Mouse (Mus musculus): ENCODE results near the gene Gprin3. TPM values are rescaled to one million over a fixed set of nuclear protein-coding genes. Genes with fewer than 3 reads are reported as not detected.

The Gprin3 gene
- polyA plus RNA-seq, 1 experiment, result 0.05 TPM

DNA sequence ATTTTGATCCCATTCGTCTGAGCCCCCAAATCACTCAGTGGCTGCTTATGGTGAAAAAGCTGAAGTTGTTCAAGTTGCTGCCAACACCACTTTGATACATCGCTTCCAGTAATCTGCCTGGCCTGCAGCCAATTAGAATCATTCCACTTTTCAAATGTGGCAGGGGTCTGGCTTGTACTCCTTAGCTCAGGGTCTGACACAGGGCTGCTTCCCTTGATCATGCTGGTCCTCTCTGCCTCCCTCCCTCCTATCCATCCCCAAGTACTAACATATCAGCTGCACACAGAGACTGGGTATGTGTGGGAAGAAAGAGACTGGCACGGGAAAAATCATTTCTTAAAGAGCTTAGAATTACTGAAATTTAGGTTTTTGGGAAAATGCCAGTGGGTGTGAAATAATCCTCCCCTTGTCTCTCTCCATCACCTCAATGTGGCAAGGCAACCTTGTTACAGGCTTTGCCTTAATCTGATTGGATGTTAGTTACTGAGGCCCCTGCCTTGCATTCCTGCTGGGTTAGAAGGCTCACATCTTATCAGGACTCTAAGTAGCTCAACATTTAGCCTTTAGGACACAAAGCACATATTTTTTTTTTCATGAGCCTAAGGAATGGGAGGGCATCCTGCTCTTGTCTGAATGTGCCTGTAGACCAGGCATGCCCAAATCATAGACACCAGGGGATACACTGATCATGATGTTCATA is 16.9 kb downstream of the Gprin3 start:
- TF ChIP-seq POLR2A (IDR thresholded peaks at IDR 0.05; ENCODE audit: control insufficient read depth, low read depth, low read length), result no peak
- no peak for TF ChIP-seq CTCF (IDR thresholded peaks at IDR 0.05; ENCODE audit: control insufficient read depth, insufficient read depth, insufficient replicate concordance, low read depth, low read length)
- Histone ChIP-seq H3K36me3 (ENCODE audit: control insufficient read depth, insufficient read depth, low read length) (no peaks in the 10 kb centered on the region), H3K4me1 (ENCODE audit: control insufficient read depth, insufficient read depth, low read length) (no peaks in the 10 kb centered on the region), H3K4me3 (ENCODE audit: control insufficient read depth, low read depth, low read length) (no peak overlapping the region), H3K27me3 (ENCODE audit: control insufficient read depth, insufficient read depth, low read length) (no peaks in the 10 kb centered on the region), H3K27ac (ENCODE audit: control insufficient read depth, insufficient read depth, low read depth, low read length) (no peak overlapping the region)

DNA sequence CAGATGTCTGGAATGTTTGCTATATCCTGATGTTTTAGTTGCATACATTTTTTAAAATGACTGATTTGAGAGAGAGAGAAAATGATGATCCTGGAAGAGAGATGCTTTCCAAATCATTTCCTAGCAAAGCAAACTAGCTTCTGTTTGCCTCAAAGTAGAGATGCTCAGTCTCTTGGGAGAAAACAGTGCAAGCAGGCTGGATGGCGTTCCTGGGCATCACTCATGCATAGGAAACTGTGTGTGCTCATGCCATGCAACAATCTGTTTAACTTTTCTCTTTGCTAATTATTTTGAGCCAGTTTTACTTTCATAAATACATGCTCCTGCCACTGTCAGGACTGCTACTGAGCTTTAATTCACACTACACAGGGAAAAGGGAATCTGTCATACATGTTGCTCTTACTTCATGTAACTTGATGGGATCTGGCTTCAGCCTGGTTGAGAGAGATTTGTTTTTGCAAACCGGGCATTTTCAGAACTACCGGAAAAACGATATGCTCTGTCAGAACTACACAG is 18.6 kb downstream of the Gprin3 start:
- no peaks in the 10 kb centered on the region for H3K36me3 ChIP-seq (ENCODE audit: control insufficient read depth, insufficient read depth, low read length)
- H3K27ac ChIP-seq (ENCODE audit: control insufficient read depth, insufficient read depth, low read depth, low read length), result no peak overlapping the region
- TF ChIP-seq CTCF (IDR thresholded peaks at IDR 0.05; ENCODE audit: control insufficient read depth, insufficient read depth, insufficient replicate concordance, low read depth, low read length) (no peak), POLR2A (IDR thresholded peaks at IDR 0.05; ENCODE audit: control insufficient read depth, low read depth, low read length) (no peak)
- no peaks in the 10 kb centered on the region for H3K4me1 ChIP-seq (ENCODE audit: control insufficient read depth, insufficient read depth, low read length)
- no peaks in the 10 kb centered on the region for H3K27me3 ChIP-seq (ENCODE audit: control insufficient read depth, insufficient read depth, low read length)
- no peak overlapping the region for H3K4me3 ChIP-seq (ENCODE audit: control insufficient read depth, low read depth, low read length)

DNA sequence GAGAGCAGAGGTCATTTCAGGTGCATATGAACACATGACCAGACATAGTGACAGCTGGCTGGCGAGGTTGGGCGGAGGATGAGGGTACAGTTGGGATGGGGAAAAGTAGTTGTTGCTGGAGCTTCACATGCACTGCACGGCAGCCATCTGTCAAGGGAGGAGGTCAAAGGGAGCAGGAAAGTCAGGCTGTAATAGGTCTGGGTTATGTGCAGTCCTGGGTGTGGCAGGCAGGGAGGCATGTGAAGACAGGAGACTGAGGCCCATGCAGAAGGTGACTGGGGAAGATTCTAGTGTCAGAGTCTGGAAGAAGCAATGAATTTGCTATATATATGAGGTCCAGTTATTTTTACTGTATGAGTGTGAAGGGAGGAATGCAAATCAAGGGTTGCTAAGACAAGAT is 35.9 kb downstream of the Gprin3 start:
- Histone ChIP-seq H3K27ac (ENCODE audit: control insufficient read depth, insufficient read depth, low read depth, low read length) (no peak overlapping the region), H3K4me3 (ENCODE audit: control insufficient read depth, low read depth, low read length) (no peak overlapping the region), H3K4me1 (ENCODE audit: control insufficient read depth, insufficient read depth, low read length) (no peaks in the 10 kb centered on the region), H3K36me3 (ENCODE audit: control insufficient read depth, insufficient read depth, low read length) (no peaks in the 10 kb centered on the region), H3K27me3 (ENCODE audit: control insufficient read depth, insufficient read depth, low read length) (no peaks in the 10 kb centered on the region)
- TF ChIP-seq POLR2A (IDR thresholded peaks at IDR 0.05; ENCODE audit: control insufficient read depth, low read depth, low read length) (no peak), CTCF (IDR thresholded peaks at IDR 0.05; ENCODE audit: control insufficient read depth, insufficient read depth, insufficient replicate concordance, low read depth, low read length) (no peak)

DNA sequence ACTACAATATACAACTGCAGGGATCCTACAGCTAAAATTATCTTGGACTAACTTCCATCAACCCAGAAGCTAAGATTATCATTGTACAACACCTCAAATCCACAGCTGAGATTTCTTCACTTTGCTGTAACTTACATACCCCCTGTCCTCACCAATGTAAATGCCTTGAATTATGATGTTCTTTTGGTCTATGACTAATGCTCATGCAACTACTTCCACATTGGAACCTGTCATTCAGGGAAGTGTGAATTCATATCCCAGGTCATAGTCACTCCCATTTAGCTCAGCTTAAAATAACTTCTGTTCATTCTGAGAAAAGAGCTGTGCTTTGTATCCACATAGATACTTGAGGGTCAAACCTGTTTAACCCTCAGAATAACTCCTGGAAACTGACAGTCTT is 60.8 kb downstream of the Gprin3 start:
- no peak overlapping the region for H3K4me3 ChIP-seq (ENCODE audit: control insufficient read depth, low read depth, low read length)
- TF ChIP-seq POLR2A (IDR thresholded peaks at IDR 0.05; ENCODE audit: control insufficient read depth, low read depth, low read length), result no peak
- no peak for TF ChIP-seq CTCF (IDR thresholded peaks at IDR 0.05; ENCODE audit: control insufficient read depth, insufficient read depth, insufficient replicate concordance, low read depth, low read length)
- no peaks in the 10 kb centered on the region for H3K4me1 ChIP-seq (ENCODE audit: control insufficient read depth, insufficient read depth, low read length)
- no peak overlapping the region for H3K27ac ChIP-seq (ENCODE audit: control insufficient read depth, insufficient read depth, low read depth, low read length)
- no peaks in the 10 kb centered on the region for H3K36me3 ChIP-seq (ENCODE audit: control insufficient read depth, insufficient read depth, low read length)
- no peaks in the 10 kb centered on the region for H3K27me3 ChIP-seq (ENCODE audit: control insufficient read depth, insufficient read depth, low read length)

DNA sequence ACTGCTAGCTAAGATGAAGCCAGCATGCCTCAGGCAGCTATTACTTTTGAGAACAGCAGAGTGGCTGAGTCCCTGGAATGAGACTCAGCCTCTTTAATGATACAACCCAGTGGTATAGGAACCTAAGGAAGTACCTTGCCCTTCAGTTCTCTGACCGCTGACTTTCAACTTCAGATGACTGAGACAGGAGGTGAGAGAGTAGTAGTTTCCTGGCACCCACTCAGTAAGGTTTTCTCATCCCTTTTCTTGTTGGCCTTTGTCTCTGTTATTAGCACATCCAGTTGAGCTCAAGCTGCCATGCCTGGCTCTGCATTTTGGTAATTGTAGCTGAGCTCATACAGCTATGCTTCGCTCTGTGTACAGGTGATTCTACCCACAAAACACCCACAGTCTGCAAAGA is 62.8 kb downstream of the Gprin3 start:
- H3K27me3 ChIP-seq (ENCODE audit: control insufficient read depth, insufficient read depth, low read length), result no peaks in the 10 kb centered on the region
- TF ChIP-seq CTCF (IDR thresholded peaks at IDR 0.05; ENCODE audit: control insufficient read depth, insufficient read depth, insufficient replicate concordance, low read depth, low read length), result no peak
- TF ChIP-seq POLR2A (IDR thresholded peaks at IDR 0.05; ENCODE audit: control insufficient read depth, low read depth, low read length), result no peak
- no peak overlapping the region for H3K4me3 ChIP-seq (ENCODE audit: control insufficient read depth, low read depth, low read length)
- no peak overlapping the region for H3K27ac ChIP-seq (ENCODE audit: control insufficient read depth, insufficient read depth, low read depth, low read length)
- H3K36me3 ChIP-seq (ENCODE audit: control insufficient read depth, insufficient read depth, low read length), result no peaks in the 10 kb centered on the region
- H3K4me1 ChIP-seq (ENCODE audit: control insufficient read depth, insufficient read depth, low read length), result no peaks in the 10 kb centered on the region

DNA sequence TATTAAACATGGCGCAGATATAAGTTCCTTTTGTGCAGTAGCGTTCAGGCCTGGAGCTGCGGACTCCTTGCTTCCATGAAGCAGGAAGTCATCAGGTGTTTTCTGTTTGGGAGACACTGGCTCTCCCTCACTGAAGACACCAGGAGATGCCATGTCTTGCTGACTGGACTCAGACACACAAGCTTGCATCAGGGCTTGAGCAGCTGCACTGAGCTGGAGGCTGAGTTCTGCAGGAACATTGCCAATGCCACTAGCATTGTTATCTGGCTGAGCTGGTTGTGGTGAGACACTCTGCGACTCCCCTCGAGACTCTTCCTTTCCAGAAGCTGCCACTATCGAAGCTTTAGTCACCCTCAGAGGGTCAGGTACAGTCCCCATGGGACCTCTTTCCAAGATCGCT is 71.2 kb downstream of the Gprin3 start:
- TF ChIP-seq CTCF (IDR thresholded peaks at IDR 0.05; ENCODE audit: control insufficient read depth, insufficient read depth, insufficient replicate concordance, low read depth, low read length), result no peak
- TF ChIP-seq POLR2A (IDR thresholded peaks at IDR 0.05; ENCODE audit: control insufficient read depth, low read depth, low read length), result no peak
- H3K4me3 ChIP-seq (ENCODE audit: control insufficient read depth, low read depth, low read length), result no peak overlapping the region
- H3K36me3 ChIP-seq (ENCODE audit: control insufficient read depth, insufficient read depth, low read length), result no peaks in the 10 kb centered on the region
- no peaks in the 10 kb centered on the region for H3K27me3 ChIP-seq (ENCODE audit: control insufficient read depth, insufficient read depth, low read length)
- no peak overlapping the region for H3K27ac ChIP-seq (ENCODE audit: control insufficient read depth, insufficient read depth, low read depth, low read length)
- H3K4me1 ChIP-seq (ENCODE audit: control insufficient read depth, insufficient read depth, low read length), result peaks cover 6% of the 10 kb centered on the region

DNA sequence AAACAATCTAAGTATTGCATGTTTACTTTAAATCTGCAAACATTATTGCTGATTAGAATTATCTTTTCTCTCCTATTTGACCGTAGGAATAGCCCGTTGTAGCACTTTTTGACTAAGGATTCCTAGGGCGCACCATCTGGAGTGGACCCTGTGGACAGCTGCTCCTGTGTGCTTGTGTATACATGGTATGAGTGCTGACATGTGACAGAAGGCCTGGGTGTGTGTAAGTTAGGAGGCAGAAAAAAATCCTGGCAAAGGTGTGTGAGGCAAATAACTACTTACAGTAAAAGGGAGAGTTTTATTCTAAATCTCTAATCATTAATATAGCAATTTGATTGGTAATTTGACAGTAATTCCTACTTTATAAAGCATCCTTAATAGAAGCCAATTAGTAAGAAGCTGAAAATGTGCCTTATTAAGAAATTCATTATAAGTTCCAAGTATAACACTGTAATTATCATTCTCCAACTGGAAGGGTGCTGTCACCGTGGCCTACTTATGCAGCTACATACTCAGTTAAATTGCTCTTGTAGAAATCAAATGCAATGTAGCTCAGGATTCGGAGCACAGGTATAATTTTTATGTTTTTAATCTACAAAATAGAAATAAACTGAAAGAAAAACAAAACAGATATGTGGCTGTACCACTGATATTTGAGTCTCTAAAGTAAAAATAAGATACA is 74.8 kb downstream of the Gprin3 start:
- no peak overlapping the region for H3K27ac ChIP-seq (ENCODE audit: control insufficient read depth, insufficient read depth, low read depth, low read length)
- H3K36me3 ChIP-seq (ENCODE audit: control insufficient read depth, insufficient read depth, low read length), result no peaks in the 10 kb centered on the region
- TF ChIP-seq POLR2A (IDR thresholded peaks at IDR 0.05; ENCODE audit: control insufficient read depth, low read depth, low read length), result no peak
- no peak for TF ChIP-seq CTCF (IDR thresholded peaks at IDR 0.05; ENCODE audit: control insufficient read depth, insufficient read depth, insufficient replicate concordance, low read depth, low read length)
- no peaks in the 10 kb centered on the region for H3K27me3 ChIP-seq (ENCODE audit: control insufficient read depth, insufficient read depth, low read length)
- H3K4me3 ChIP-seq (ENCODE audit: control insufficient read depth, low read depth, low read length), result no peak overlapping the region
- peaks cover 6% of the 10 kb centered on the region for H3K4me1 ChIP-seq (ENCODE audit: control insufficient read depth, insufficient read depth, low read length)
